ENCODE assay signal across 8 mouse cellular contexts in genomic region chr3:87907906-87908305, GRCm38 (mm10). TPM values are rescaled to one million over a fixed set of nuclear protein-coding genes. Genes with fewer than 3 reads are reported as not detected.
A peak's percentile ranks its signal among the peaks of the same experiment; 100 is the strongest.
DNase-seq lines count a peak whose midpoint lies in the region; ATAC-seq and TF ChIP-seq lines count a peak whose summit lies in the region.

No protein-coding gene starts in this region.

- peaks cover 49% of the 10 kb centered on the region for H3K36me3 ChIP-seq in erythroblast, embryonic 14.5 days (ENCODE audit: control insufficient read depth)
- peaks cover 4% of the 10 kb centered on the region for H3K36me3 ChIP-seq in kidney, embryonic 15.5 days
- H3K36me3 ChIP-seq in neural tube, embryonic 12.5 days = no peaks in the 10 kb centered on the region

- peak overlapping the region; percentile 97 for H3K4me3 ChIP-seq in lung, adult 2 months (replicated peaks; ENCODE audit: extremely low read depth, low read depth, low read length)
- H3K4me3 ChIP-seq in erythroblast, embryonic 14.5 days (replicated peaks) = peak overlapping the region; percentile 100
- peak overlapping the region; percentile 99 for H3K4me3 ChIP-seq in kidney, embryonic 15.5 days (replicated peaks)
- H3K4me3 ChIP-seq in neural tube, embryonic 12.5 days = peak overlapping the region; percentile 84

- no peak for ATAC-seq in kidney, embryonic 15.5 days (replicated peaks; ENCODE audit: low FRiP score)
- no peak for ATAC-seq in neural tube, embryonic 12.5 days (ENCODE audit: low FRiP score, low read depth)

- no peaks in the 10 kb centered on the region for H3K27me3 ChIP-seq in erythroblast, embryonic 14.5 days (ENCODE audit: control insufficient read depth)
- no peaks in the 10 kb centered on the region for H3K27me3 ChIP-seq in kidney, embryonic 15.5 days
- H3K27me3 ChIP-seq in neural tube, embryonic 12.5 days (replicated peaks) = no peaks in the 10 kb centered on the region

- no peak for TF ChIP-seq POLR2A in lung, adult 2 months (IDR thresholded peaks at IDR 0.05; ENCODE audit: borderline replicate concordance, extremely low read depth, low read depth, low read length)

- no peaks in the 10 kb centered on the region for H3K9me3 ChIP-seq in erythroblast, embryonic 14.5 days (ENCODE audit: control insufficient read depth, low read length)
- no peaks in the 10 kb centered on the region for H3K9me3 ChIP-seq in kidney, embryonic 15.5 days (replicated peaks)
- H3K9me3 ChIP-seq in neural tube, embryonic 12.5 days = no peaks in the 10 kb centered on the region

- peaks cover 17% of the 10 kb centered on the region for H3K4me1 ChIP-seq in lung, adult 2 months (ENCODE audit: control insufficient read depth, insufficient read depth, low read length)
- H3K4me1 ChIP-seq in erythroblast, embryonic 14.5 days (ENCODE audit: control insufficient read depth) = peaks cover 80% of the 10 kb centered on the region
- peaks cover 45% of the 10 kb centered on the region for H3K4me1 ChIP-seq in kidney, embryonic 15.5 days
- peaks cover 41% of the 10 kb centered on the region for H3K4me1 ChIP-seq in neural tube, embryonic 12.5 days

- 0% methylated on average over 1 of the region's 1 CpGs for WGBS in lung, adult 2 months
- WGBS in kidney, embryonic 15.5 days = 0% methylated on average over 1 of the region's 1 CpGs
- WGBS in neural tube, embryonic 12.5 days = 0% methylated on average over 1 of the region's 1 CpGs

- peak overlapping the region; percentile 98 for H3K27ac ChIP-seq in kidney, embryonic 15.5 days
- no peak overlapping the region for H3K27ac ChIP-seq in neural tube, embryonic 12.5 days

- TF ChIP-seq CTCF in lung, adult 2 months (IDR thresholded peaks at IDR 0.05; ENCODE audit: insufficient read depth, low read length) = no peak

- H3K4me2 ChIP-seq in kidney, embryonic 15.5 days = peak overlapping the region; percentile 80
- peak overlapping the region; percentile 96 for H3K4me2 ChIP-seq in neural tube, embryonic 12.5 days (replicated peaks)

- DNase-seq in lung, adult 2 months = peak; percentile 37
- DNase-seq in lung, postnatal 36 days = no peak
- no peak for DNase-seq in layer of hippocampus, postnatal 25 days (ENCODE audit: extremely low spot score in 1 of 2, low spot score in 1 of 2)
- DNase-seq in embryo, embryonic 10.5 days (ENCODE audit: low spot score) = no peak
- DNase-seq in urinary bladder, postnatal 36 days (ENCODE audit: low spot score in 2 of 2) = no peak

- H3K9ac ChIP-seq in kidney, embryonic 15.5 days = peak overlapping the region; percentile 99
- peak overlapping the region; percentile 94 for H3K9ac ChIP-seq in neural tube, embryonic 12.5 days

RNA-seq across cellular contexts. Expression of gene Hdgf, which starts 1.8 kb away (rescaled TPM):
- polyA plus RNA-seq in lung, adult 2 months (2012; rRNA removed) = 51.6 and 82.6 TPM in 2 replicates
- polyA plus RNA-seq in erythroblast, embryonic 14.5 days (2012) = 86.9 and 109 TPM in 2 replicates
- polyA plus RNA-seq in kidney, embryonic 15.5 days (2015; fragmentation: Nextera tagmentation; extraction: Ambion mirVana) = 221 and 234 TPM in 2 replicates
- 225 and 233 TPM in 2 replicates for polyA plus RNA-seq in neural tube, embryonic 12.5 days (2016; fragmentation: Nextera tagmentation; extraction: Ambion mirVana)
- 100 to 1,000 TPM; 134 to 145 TPM for total RNA-seq in layer of hippocampus, postnatal 25 days (2021)

RNA-seq across cellular contexts. Expression of gene Mrpl24, which starts 11.4 kb away (rescaled TPM):
- 26.7 and 45.8 TPM in 2 replicates for polyA plus RNA-seq in lung, adult 2 months (2012; rRNA removed)
- 0.97 and 1.1 TPM in 2 replicates for polyA plus RNA-seq in erythroblast, embryonic 14.5 days (2012)
- polyA plus RNA-seq in kidney, embryonic 15.5 days (2015; fragmentation: Nextera tagmentation; extraction: Ambion mirVana) = 85.4 TPM in 2 replicates
- 78.4 and 81.7 TPM in 2 replicates for polyA plus RNA-seq in neural tube, embryonic 12.5 days (2016; fragmentation: Nextera tagmentation; extraction: Ambion mirVana)
- 10 to 100 TPM; 52.8 to 54.1 TPM for total RNA-seq in layer of hippocampus, postnatal 25 days (2021)

RNA-seq across cellular contexts. Expression of gene Isg20l2, which starts 22.2 kb away (rescaled TPM):
- polyA plus RNA-seq in lung, adult 2 months (2012; rRNA removed) = 10.7 and 12.8 TPM in 2 replicates
- 0.25 and 0.26 TPM in 2 replicates for polyA plus RNA-seq in erythroblast, embryonic 14.5 days (2012)
- polyA plus RNA-seq in kidney, embryonic 15.5 days (2015; fragmentation: Nextera tagmentation; extraction: Ambion mirVana) = 62.5 and 64.3 TPM in 2 replicates
- 60.7 and 64.1 TPM in 2 replicates for polyA plus RNA-seq in neural tube, embryonic 12.5 days (2016; fragmentation: Nextera tagmentation; extraction: Ambion mirVana)
- total RNA-seq in layer of hippocampus, postnatal 25 days (2021) = 10 to 100 TPM; 14.7 to 17.1 TPM

RNA-seq across cellular contexts. Expression of gene Prcc, which starts 22.5 kb away (rescaled TPM):
- polyA plus RNA-seq in lung, adult 2 months (2012; rRNA removed) = 26.2 and 30.7 TPM in 2 replicates
- polyA plus RNA-seq in erythroblast, embryonic 14.5 days (2012) = 11.4 and 11.7 TPM in 2 replicates
- polyA plus RNA-seq in kidney, embryonic 15.5 days (2015; fragmentation: Nextera tagmentation; extraction: Ambion mirVana) = 14.4 and 16.1 TPM in 2 replicates
- 14.3 and 15.4 TPM in 2 replicates for polyA plus RNA-seq in neural tube, embryonic 12.5 days (2016; fragmentation: Nextera tagmentation; extraction: Ambion mirVana)
- 10 to 100 TPM; 60.5 to 63.5 TPM for total RNA-seq in layer of hippocampus, postnatal 25 days (2021)

RNA-seq across cellular contexts. Expression of gene Rrnad1, which starts 22.6 kb away (rescaled TPM):
- polyA plus RNA-seq in lung, adult 2 months (2012; rRNA removed) = 28.3 and 29.7 TPM in 2 replicates
- 1.3 TPM in 2 replicates for polyA plus RNA-seq in erythroblast, embryonic 14.5 days (2012)
- 17.7 and 23.0 TPM in 2 replicates for polyA plus RNA-seq in kidney, embryonic 15.5 days (2015; fragmentation: Nextera tagmentation; extraction: Ambion mirVana)
- 22.2 TPM in 2 replicates for polyA plus RNA-seq in neural tube, embryonic 12.5 days (2016; fragmentation: Nextera tagmentation; extraction: Ambion mirVana)
- 10 to 100 TPM; 17.9 to 22.5 TPM for total RNA-seq in layer of hippocampus, postnatal 25 days (2021)

Comparison
In these comparisons a context has a peak if more than half of its experiments do, and no peak if none do; other contexts are left out.
1. RNA of gene Mrpl24, which starts 11.4 kb away (polyA plus RNA-seq): 85.4 TPM in kidney, embryonic 15.5 days, 78.4 to 81.7 TPM in neural tube, embryonic 12.5 days and 26.7 to 45.8 TPM in lung, adult 2 months; 0.97 to 1.1 TPM in erythroblast, embryonic 14.5 days; every median in the first group is over 10 times any median in the second.
2. Peak in every context shown above with its lines, with median percentiles within 50 percentile points of each other: H3K4me3 ChIP-seq.